Mouse (Mus musculus): ENCODE data around the gene Cmtm4.
"Not testable (repeated sequence)": the region's sequence is repeated elsewhere in the genome, so short reads cannot be mapped to it uniquely, and the experiment has no call there.

Cmtm4 gene

GRCm38 (mm10) chr8:104333786-104334185 is 61.8 kb downstream of the Cmtm4 start:
- no peak for DNase-seq

- no peak for DNase-seq
Observed at GRCm38 (mm10) chr8:104332665-104333631, 62.7 kb downstream of the Cmtm4 start.

- not testable (repeated sequence) for DNase-seq
Observed at GRCm38 (mm10) chr8:104321930-104322329, 73.7 kb downstream of the Cmtm4 start, which contains the start of gene Cmtm2b. Cmtm2b (plus strand) TSS chr8:104322230.

DNA sequence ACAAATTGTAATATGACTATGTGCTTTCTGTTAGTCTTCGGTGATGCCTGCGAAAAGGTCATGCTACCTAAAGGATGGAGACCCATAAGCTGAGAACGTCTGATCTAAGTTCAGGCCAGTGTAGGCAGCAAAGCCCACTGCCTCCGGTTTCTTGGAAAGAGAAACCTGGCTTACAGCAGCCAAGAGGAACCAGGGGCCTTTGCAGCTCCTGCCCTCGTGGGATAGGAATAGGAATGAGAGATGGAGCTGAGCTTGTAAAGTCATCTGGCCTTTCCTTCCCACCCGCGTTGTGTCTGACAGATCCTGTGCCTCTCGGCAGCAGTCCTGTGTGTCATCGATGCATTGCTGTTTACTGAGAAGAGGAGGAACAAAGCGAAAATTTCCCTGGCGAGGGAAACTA is 74.3 kb downstream of the Cmtm4 start, which contains the start of gene Gm11020:
Gene Gm11020 (plus strand): TSS at position 301 of the 400 bp plus-strand sequence.
- DNase-seq: not testable (repeated sequence)

GRCm38 (mm10) chr8:104313311-104313710 is 82.3 kb downstream of the Cmtm4 start:
- no peak for DNase-seq

DNA sequence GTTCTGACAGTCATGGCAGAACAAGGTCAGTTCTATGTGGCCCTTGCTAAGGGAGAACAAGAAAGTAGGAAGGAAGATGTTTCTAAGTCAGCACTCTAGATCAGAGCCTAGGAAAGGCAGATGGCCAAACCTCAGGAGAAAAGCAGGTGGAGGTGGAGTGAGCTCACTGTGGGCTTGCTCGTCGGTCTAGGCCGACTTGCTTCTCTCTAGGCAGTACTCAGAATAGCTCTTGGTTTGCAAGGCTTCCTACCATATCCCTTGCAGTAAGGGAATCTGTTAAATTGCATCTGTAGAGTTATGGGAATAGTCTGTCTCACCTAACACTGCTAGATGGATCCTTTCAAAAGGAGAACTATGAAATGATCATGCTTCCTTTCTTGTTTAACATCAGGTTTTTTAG is 83.6 kb downstream of the Cmtm4 start:
- not testable (repeated sequence) for DNase-seq

DNA sequence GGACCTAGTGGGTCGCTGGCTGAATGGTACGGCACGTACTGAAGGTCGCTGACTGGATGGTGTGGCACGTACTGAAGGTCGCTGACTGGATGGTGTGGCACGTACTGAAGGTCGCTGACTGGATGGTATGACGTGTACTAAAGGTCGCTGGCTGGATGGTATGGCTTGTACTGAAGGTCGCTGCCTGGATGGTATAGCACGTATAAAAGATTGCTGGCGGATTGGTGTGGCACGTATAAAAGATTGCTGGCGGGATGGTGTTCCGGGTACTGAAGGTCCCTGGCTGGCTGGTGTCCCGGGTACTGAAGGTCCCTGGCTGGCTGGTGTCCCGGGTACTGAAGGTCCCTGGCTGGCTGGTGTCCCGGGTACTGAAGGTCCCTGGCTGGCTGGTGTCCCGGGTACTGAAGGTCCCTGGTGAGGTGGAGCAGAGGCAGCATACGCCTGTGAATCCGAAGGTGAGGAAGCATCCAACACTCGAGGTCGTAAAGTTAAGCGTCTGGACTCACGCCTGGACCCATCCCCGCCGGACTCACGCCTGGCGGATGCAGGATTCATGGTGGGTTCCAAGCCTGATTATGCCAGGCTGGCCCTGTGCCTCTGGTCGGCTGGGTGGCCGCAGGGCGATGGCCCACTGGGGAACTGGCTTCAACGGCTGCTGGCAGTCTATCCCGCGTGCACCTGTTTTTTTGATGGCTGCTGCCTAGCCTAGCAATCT is 86.0 kb downstream of the Cmtm4 start, which contains the start of the genes Gm45711 and Cmtm1:
Gene Gm45711 (minus strand): TSS at position 641 of the 715 bp plus-strand sequence.
Gene Cmtm1 (minus strand): TSS at position 705 of the 715 bp plus-strand sequence.
- DNase-seq: not testable (repeated sequence)

GRCm38 (mm10) chr8:104308341-104308740 is 87.3 kb downstream of the Cmtm4 start:
- DNase-seq: not testable (repeated sequence)

- DNase-seq: no peak
Observed at GRCm38 (mm10) chr8:104304962-104305361, 90.6 kb downstream of the Cmtm4 start.

DNA sequence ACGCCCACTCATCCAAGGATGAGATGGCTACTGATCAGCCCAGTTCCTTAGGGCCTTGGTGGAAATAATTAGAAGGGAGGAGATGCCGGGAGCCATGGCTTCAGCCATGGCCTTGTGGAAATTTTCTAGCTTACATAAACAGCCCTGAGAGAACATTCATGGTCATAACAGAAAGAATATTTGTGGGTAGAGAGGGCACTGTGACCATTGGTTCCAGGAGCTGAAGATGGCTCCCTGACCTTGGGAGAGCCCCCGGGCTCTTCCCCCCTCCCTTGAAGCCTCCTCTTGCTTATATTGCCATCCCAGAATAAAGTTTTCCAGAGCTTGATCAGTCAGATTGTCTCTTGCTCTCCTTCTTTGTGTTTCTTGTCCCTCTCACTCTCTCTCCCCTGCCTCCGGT is 93.1 kb downstream of the Cmtm4 start:
- DNase-seq: not testable (repeated sequence)

GRCm38 (mm10) chr8:104301577-104301976 is 94.0 kb downstream of the Cmtm4 start:
- not testable (repeated sequence) for DNase-seq

Data from right cerebral cortex, postnatal 4 days (tissue).